Mouse (Mus musculus): ENCODE results near the gene Cntnap5a.

DNA sequence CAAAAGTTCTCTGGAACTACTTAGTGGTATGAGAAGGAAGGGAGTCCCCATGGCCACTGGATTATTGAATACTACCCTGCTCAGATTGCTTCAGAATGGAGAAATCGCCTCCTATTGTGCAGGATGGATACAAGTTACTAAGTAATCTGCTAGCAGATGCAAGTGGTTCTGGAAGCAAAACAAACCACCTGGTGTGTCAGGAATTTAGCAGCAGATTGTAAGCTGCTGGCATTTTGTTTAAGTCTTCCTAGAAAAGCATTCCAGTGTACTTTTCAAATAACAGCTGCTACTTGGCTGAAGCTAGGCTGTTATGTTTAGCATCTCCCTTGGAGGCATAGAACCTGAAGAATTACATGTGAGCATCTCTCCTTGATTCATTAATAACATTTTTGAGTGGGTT, 247.5 kb downstream of the Cntnap5a start:
- TF ChIP-seq GATA1 (IDR thresholded peaks at IDR 0.05; ENCODE audit: borderline replicate concordance, low read length) (no peak), FLI1 (IDR thresholded peaks at IDR 0.05; ENCODE audit: low read length) (no peak)

Measured in megakaryocyte, embryonic 14.5 days (primary cell).